Mouse (Mus musculus): ENCODE measurements at regions not wholly inside any gene's neighbourhood (a gene's known extent, or its start where the extent isn't known, plus 50 kb on each side); places are given as distances from the start of the nearest gene placed in this dataset.

- no peak for DNase-seq (ENCODE audit: low spot score in 2 of 2)
Observed at GRCm38 (mm10) chr11:42944573-42944972, 91.0 kb upstream of the Gm9972 start.

- DNase-seq (ENCODE audit: low spot score in 2 of 2): no peak
Observed at GRCm38 (mm10) chr11:42949823-42950222, 85.7 kb upstream of the Gm9972 start.

GRCm38 (mm10) chr11:42954169-42954568, 81.4 kb upstream of the Gm9972 start:
- no peak for DNase-seq (ENCODE audit: low spot score in 2 of 2)

GRCm38 (mm10) chr11:42965732-42966131, 69.8 kb upstream of the Gm9972 start:
- no peak for DNase-seq (ENCODE audit: low spot score in 2 of 2)

- no peak for DNase-seq (ENCODE audit: low spot score in 2 of 2)
Observed at GRCm38 (mm10) chr11:42978245-42978644, 57.3 kb upstream of the Gm9972 start.
